Mouse (Mus musculus) MEL (cell line): Measurements from ENCODE around the gene Tspan9. TPM values are rescaled to one million over a fixed set of nuclear protein-coding genes. Genes with fewer than 3 reads are reported as not detected.

Experiments used
- DNase-seq: peaks from one replicate; pipeline ENCODE4 v3.0.0; 2011; ENCODE audit warnings: low read depth, low spot score
- H3K27ac ChIP-seq: 2 replicates; pipeline ENCODE4 v1.5.1; 2012; ENCODE audit warnings: low read depth, mild to moderate bottlenecking, control low read depth, low read length, moderate library complexity; ENCODE audit not compliant: control insufficient read depth
- H3K27me3 ChIP-seq, 2 experiments: fragments of 150-350 bp in 1 of 2; sonication (generic) in 1 of 2; 2 replicates each; pipeline ENCODE4 v1.6.1; 2012; ENCODE audit warnings: low read length in 2 of 2, mild to moderate bottlenecking in 2 of 2, improper control_type of control experiment in 1 of 2, moderate library complexity in 1 of 2; ENCODE audit not compliant: insufficient read depth in 2 of 2, control insufficient read depth in 1 of 2
- H3K36me3 ChIP-seq, 2 experiments: 2 replicates each; pipeline ENCODE4 v1.6.1; 2012 to 2014; ENCODE audit warnings: low read length in 2 of 2, improper control_type of control experiment in 1 of 2, inconsistent platforms in 1 of 2, mild to moderate bottlenecking in 1 of 2; ENCODE audit not compliant: insufficient read depth in 2 of 2, control insufficient read depth in 1 of 2
- H3K4me1 ChIP-seq, 2 experiments: fragments of 150-350 bp in 1 of 2; sonication (generic) in 1 of 2; 2 replicates each; pipeline ENCODE4 v1.6.1; 2012; ENCODE audit warnings: low read length in 2 of 2, improper control_type of control experiment in 1 of 2, mild to moderate bottlenecking in 1 of 2; ENCODE audit not compliant: insufficient read depth in 2 of 2, control insufficient read depth in 1 of 2
- H3K4me3 ChIP-seq, 2 experiments: fragments of 150-350 bp in 1 of 2; sonication (generic) in 1 of 2; 2 replicates each; pipeline ENCODE4 v1.5.1; 2012; ENCODE audit warnings: low read depth in 2 of 2, low read length in 2 of 2, mild to moderate bottlenecking in 2 of 2, moderate library complexity in 2 of 2, control low read depth in 1 of 2, improper control_type of control experiment in 1 of 2; ENCODE audit not compliant: control insufficient read depth in 1 of 2, insufficient read depth in 1 of 2
- H3K79me2 ChIP-seq: 2 replicates; pipeline ENCODE4 v1.6.1; 2012; ENCODE audit warnings: mild to moderate bottlenecking, low read length, moderate library complexity; ENCODE audit not compliant: control insufficient read depth, poor library complexity, insufficient read depth
- H3K9ac ChIP-seq: 2 replicates; pipeline ENCODE4 v1.6.1; 2012; ENCODE audit warnings: low read depth, mild to moderate bottlenecking, control low read depth, low read length, moderate library complexity; ENCODE audit not compliant: control insufficient read depth, poor library complexity, severe bottlenecking
- H3K9me3 ChIP-seq: fragments of 150-350 bp; sonication (generic); replicated peaks from 2 replicates; pipeline ENCODE4 v1.6.1; 2012; ENCODE audit warnings: mild to moderate bottlenecking, low read length, improper control_type of control experiment, moderate library complexity; ENCODE audit not compliant: insufficient read depth
- CHD1 ChIP-seq: IDR thresholded peaks from 2 replicates; pipeline ENCODE4 v1.6.1; 2012; ENCODE audit warnings: low read depth, mild to moderate bottlenecking, inconsistent platforms, low read length, improper control_type of control experiment
- CHD2 ChIP-seq: IDR thresholded peaks from 2 replicates; pipeline ENCODE4 v1.6.1; 2011; ENCODE audit warnings: low read length, improper control_type of control experiment
- CTCF ChIP-seq, 3 experiments: IDR thresholded peaks in 2 of 3; conservative IDR thresholded peaks in 1 of 3; 2 replicates each; pipeline ENCODE4 v1.5.1; 2011 to 2012; ENCODE audit warnings: low read length in 3 of 3, low read depth in 2 of 3, mild to moderate bottlenecking in 2 of 3, improper control_type of control experiment in 1 of 3, inconsistent platforms in 1 of 3, mixed read lengths in 1 of 3, moderate library complexity in 1 of 3; ENCODE audit not compliant: control insufficient read depth in 1 of 3, insufficient read depth in 1 of 3, poor library complexity in 1 of 3, severe bottlenecking in 1 of 3
- E2F4 ChIP-seq: IDR thresholded peaks from 2 replicates; pipeline ENCODE4 v1.6.1; 2011; ENCODE audit warnings: low read depth, low read length, improper control_type of control experiment, borderline replicate concordance
- EP300 ChIP-seq, 2 experiments: IDR thresholded peaks; 2 replicates each; pipeline ENCODE4 v1.6.1; 2011; ENCODE audit warnings: improper control_type of control experiment in 2 of 2, low read length in 2 of 2, low read depth in 1 of 2, mild to moderate bottlenecking in 1 of 2
- ETS1 ChIP-seq: IDR thresholded peaks from 2 replicates; pipeline ENCODE4 v1.6.1; 2012; ENCODE audit warnings: low read depth, mild to moderate bottlenecking, inconsistent platforms, low read length, improper control_type of control experiment, moderate library complexity
- HCFC1 ChIP-seq: IDR thresholded peaks from 2 replicates; pipeline ENCODE4 v1.6.1; 2012; ENCODE audit warnings: low read depth, mild to moderate bottlenecking, inconsistent platforms, low read length, improper control_type of control experiment, moderate library complexity
- JUND ChIP-seq: IDR thresholded peaks from 2 replicates; pipeline ENCODE4 v1.6.1; 2011; ENCODE audit warnings: low read depth, mild to moderate bottlenecking, improper control_type of control experiment, low read length
- KAT2A ChIP-seq: conservative IDR thresholded peaks from 2 replicates; pipeline ENCODE4 v1.6.1; 2012; ENCODE audit warnings: low read depth, low read length, improper control_type of control experiment, inconsistent platforms
- MAFK ChIP-seq: IDR thresholded peaks from 2 replicates; pipeline ENCODE4 v1.6.1; 2011; ENCODE audit warnings: low read depth, mild to moderate bottlenecking, low read length, improper control_type of control experiment, borderline replicate concordance
- MAX ChIP-seq: IDR thresholded peaks from 2 replicates; pipeline ENCODE4 v1.6.1; 2011; ENCODE audit warnings: low read length, improper control_type of control experiment
- MAZ ChIP-seq: IDR thresholded peaks from 2 replicates; pipeline ENCODE4 v1.6.1; 2012; ENCODE audit warnings: low read depth, mild to moderate bottlenecking, inconsistent platforms, low read length, improper control_type of control experiment
- MEF2A ChIP-seq: IDR thresholded peaks from 2 replicates; pipeline ENCODE4 v1.6.1; 2014; ENCODE audit warnings: low read depth, mild to moderate bottlenecking, inconsistent platforms, low read length, improper control_type of control experiment; ENCODE audit not compliant: poor library complexity, insufficient replicate concordance, severe bottlenecking; ENCODE audit errors: extremely low read depth
- MYB ChIP-seq: IDR thresholded peaks from 2 replicates; pipeline ENCODE4 v1.6.1; 2011; ENCODE audit warnings: mild to moderate bottlenecking, low read depth, low read length, improper control_type of control experiment
- MYC ChIP-seq: IDR thresholded peaks from 2 replicates; pipeline ENCODE4 v1.6.1; 2011; ENCODE audit warnings: low read depth, mild to moderate bottlenecking, low read length, improper control_type of control experiment, moderate library complexity
- NELFE ChIP-seq: IDR thresholded peaks from 2 replicates; pipeline ENCODE4 v1.6.1; 2011; ENCODE audit warnings: low read depth, low read length, improper control_type of control experiment
- NRF1 ChIP-seq: IDR thresholded peaks from 2 replicates; pipeline ENCODE4 v1.6.1; 2014; ENCODE audit warnings: low read depth, mild to moderate bottlenecking, inconsistent platforms, low read length, improper control_type of control experiment, moderate library complexity; ENCODE audit not compliant: poor library complexity, insufficient read depth, severe bottlenecking
- POLR2AphosphoS5 ChIP-seq: IDR thresholded peaks from 2 replicates; pipeline ENCODE4 v1.6.1; 2012; ENCODE audit warnings: low read depth, borderline replicate concordance, mild to moderate bottlenecking, inconsistent platforms, low read length, moderate library complexity, mixed read lengths
- RAD21 ChIP-seq: IDR thresholded peaks from 2 replicates; pipeline ENCODE4 v1.6.1; 2011; ENCODE audit warnings: mild to moderate bottlenecking, low read depth, low read length, improper control_type of control experiment
- RCOR1 ChIP-seq: IDR thresholded peaks from 2 replicates; pipeline ENCODE4 v1.6.1; 2012; ENCODE audit warnings: low read depth, mild to moderate bottlenecking, inconsistent platforms, low read length, improper control_type of control experiment
- SIN3A ChIP-seq: IDR thresholded peaks from 2 replicates; pipeline ENCODE4 v1.6.1; 2012; ENCODE audit warnings: low read length, improper control_type of control experiment, inconsistent platforms
- UBTF ChIP-seq: IDR thresholded peaks from 2 replicates; pipeline ENCODE4 v1.6.1; 2012; ENCODE audit warnings: low read depth, mild to moderate bottlenecking, inconsistent platforms, low read length, improper control_type of control experiment, moderate library complexity, borderline replicate concordance; ENCODE audit not compliant: insufficient read depth
- USF1 ChIP-seq: IDR thresholded peaks from 2 replicates; pipeline ENCODE4 v1.6.1; 2014; ENCODE audit warnings: low read depth, mild to moderate bottlenecking, inconsistent platforms, low read length, improper control_type of control experiment, moderate library complexity
- ZC3H11A ChIP-seq: IDR thresholded peaks from 2 replicates; pipeline ENCODE4 v1.6.1; 2012; ENCODE audit warnings: low read depth, mild to moderate bottlenecking, inconsistent platforms, low read length, improper control_type of control experiment
- ZKSCAN1 ChIP-seq: IDR thresholded peaks from 2 replicates; pipeline ENCODE4 v1.6.1; 2012; ENCODE audit warnings: low read depth, mild to moderate bottlenecking, inconsistent platforms, low read length, improper control_type of control experiment, moderate library complexity
- polyA plus RNA-seq, 2 experiments: library from polyadenylated mRNA; stranded (reverse) in 1 of 2; unstranded in 1 of 2; fragments of >175 nt in 1 of 2; fragments of >200 nt in 1 of 2; gene quantifications; 2 replicates each; pipeline versions ENCODE4 v1.2.1 to v1.2.4; 2012; ENCODE audit warnings: low replicate concordance in 2 of 2, low read depth in 1 of 2; ENCODE audit not compliant: insufficient read length in 2 of 2, insufficient read depth in 1 of 2, missing spikeins in 1 of 2
- total RNA-seq: library from RNA; depleted of rRNA; stranded (reverse); fragments of 300-350 nt; gene quantifications from 2 replicates; pipeline ENCODE4 v1.2.3, GENCODE M21; 2012

Gene Tspan9
- total and polyA plus RNA-seq, 3 experiments, result 0.08 to 3.4 TPM; not detected in 1

GRCm38 (mm10) chr6:128011071-128011477 is 132.3 kb downstream of the Tspan9 start:
- H3K36me3 ChIP-seq, result no peaks in the 10 kb centered on the region
- H3K27ac ChIP-seq, result no peak overlapping the region
- H3K4me3 ChIP-seq, result no peak overlapping the region
- no peaks in the 10 kb centered on the region for H3K9me3 ChIP-seq
- no peak for DNase-seq
- TF ChIP-seq JUND (no peak), SIN3A (no peak), MAX (no peak), USF1 (no peak), RAD21 (no peak), ZKSCAN1 (no peak)
- H3K27me3 ChIP-seq, result no peaks in the 10 kb centered on the region
- H3K4me1 ChIP-seq, result no peaks in the 10 kb centered on the region
- no peak overlapping the region for H3K9ac ChIP-seq
- no peaks in the 10 kb centered on the region for H3K79me2 ChIP-seq

DNA sequence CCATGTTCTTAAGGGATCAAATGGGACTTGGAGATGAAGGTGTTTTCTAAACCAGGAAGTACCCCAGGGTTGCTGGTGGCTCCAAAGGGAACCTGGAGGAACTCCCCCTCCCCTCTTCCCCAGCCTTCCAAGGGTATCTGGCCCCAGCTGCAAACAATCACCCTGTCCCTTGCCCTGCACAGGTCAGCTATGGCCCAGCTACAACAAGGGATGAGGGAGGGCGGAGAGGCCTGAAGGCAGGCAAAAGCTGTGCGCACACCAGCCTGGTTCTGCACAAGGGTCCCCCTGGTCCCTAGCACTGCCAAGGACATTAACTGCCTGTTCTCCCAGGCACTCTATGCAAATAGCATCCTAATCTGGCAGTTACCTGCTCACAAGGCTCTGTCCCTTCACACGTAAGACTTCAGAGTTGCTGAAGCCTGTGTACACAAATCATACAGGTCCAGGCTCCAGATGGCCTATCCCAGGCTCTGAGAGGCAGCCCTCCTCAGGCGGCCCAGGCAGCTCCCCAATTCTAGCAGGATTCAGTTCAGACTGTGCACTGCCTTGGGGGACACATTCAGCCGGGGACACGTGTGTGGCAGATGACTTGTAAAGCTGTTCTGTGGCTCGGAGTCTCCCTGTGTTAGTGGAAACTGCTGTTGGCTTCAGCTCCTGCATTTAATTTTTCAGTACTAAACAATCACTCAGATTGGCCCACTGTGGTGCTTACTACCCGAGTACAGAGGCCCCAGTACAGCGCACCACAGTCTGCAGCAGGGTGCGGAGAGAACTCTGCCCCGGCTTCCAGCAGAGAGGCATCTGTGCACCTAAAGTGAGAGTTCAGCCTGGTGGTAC is 133.0 kb downstream of the Tspan9 start:
- no peak for DNase-seq
- Histone ChIP-seq H3K9ac (no peak overlapping the region), H3K36me3 (no peaks in the 10 kb centered on the region)

DNA sequence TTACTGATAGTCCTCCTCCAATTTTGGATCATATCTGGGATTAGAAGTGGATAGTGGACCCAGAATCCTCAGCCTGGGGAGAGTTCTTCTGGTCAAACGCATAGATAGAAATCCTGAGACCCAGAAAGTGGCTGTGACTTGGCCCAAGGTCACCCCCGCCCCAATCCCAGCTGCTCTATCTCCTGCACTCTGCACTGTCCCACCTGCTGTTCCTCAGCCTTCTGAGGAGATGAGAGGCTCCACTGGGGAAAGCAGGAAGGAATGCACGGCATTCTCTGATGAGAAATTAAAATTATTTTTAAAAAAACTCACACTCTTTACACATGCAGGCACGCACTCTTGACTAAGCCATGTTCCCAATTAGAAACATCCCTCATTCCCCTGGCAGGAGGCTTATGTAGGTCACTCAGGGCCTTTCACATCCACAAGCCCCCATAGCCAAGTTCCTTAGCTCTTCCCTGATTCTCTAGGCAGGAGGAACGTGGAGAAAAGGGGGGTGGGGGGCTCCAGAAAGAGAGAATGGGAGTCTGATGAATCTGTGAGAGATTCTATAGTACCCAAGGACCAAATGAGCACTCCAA is 135.3 kb downstream of the Tspan9 start:
- H3K79me2 ChIP-seq, result no peaks in the 10 kb centered on the region
- no peaks in the 10 kb centered on the region for H3K36me3 ChIP-seq
- TF ChIP-seq MAFK (no peak), EP300 (IDR thresholded peaks at IDR 0.05; ENCODE audit: low read depth in 1 of 2, low read length in 2 of 2) (no peak), NELFE (no peak), ZKSCAN1 (no peak), RCOR1 (no peak), KAT2A (no peak), JUND (no peak), MYB (no peak), CHD2 (no peak), MEF2A (no peak), RAD21 (no peak), CHD1 (no peak), MYC (no peak), E2F4 (no peak), CTCF (IDR thresholded peaks at IDR 0.05 in 2 of 3, conservative IDR thresholded peaks at IDR 0.05 in 1 of 3; ENCODE audit: control insufficient read depth in 1 of 3, insufficient read depth in 1 of 3, low read depth in 2 of 3, low read length in 3 of 3, poor library complexity in 1 of 3, severe bottlenecking in 1 of 3) (no peak), MAX (no peak)
- no peaks in the 10 kb centered on the region for H3K9me3 ChIP-seq
- no peak for DNase-seq
- no peak overlapping the region for H3K9ac ChIP-seq
- no peaks in the 10 kb centered on the region for H3K4me1 ChIP-seq
- no peak overlapping the region for H3K4me3 ChIP-seq
- no peak overlapping the region for H3K27ac ChIP-seq
- no peaks in the 10 kb centered on the region for H3K27me3 ChIP-seq

More for the DNA sequence above, 133.0 kb downstream of the Tspan9 start:
- Histone ChIP-seq H3K79me2 (no peaks in the 10 kb centered on the region), H3K4me1 (no peaks in the 10 kb centered on the region), H3K9me3 (no peaks in the 10 kb centered on the region), H3K27me3 (no peaks in the 10 kb centered on the region), H3K27ac (no peak overlapping the region), H3K4me3 (no peak overlapping the region)
- TF ChIP-seq ETS1 (no peak), UBTF (no peak), ZC3H11A (no peak), POLR2AphosphoS5 (no peak), HCFC1 (no peak), JUND (no peak), NELFE (no peak), EP300 (IDR thresholded peaks at IDR 0.05; ENCODE audit: low read depth in 1 of 2, low read length in 2 of 2) (no peak), MYB (no peak), CTCF (IDR thresholded peaks at IDR 0.05 in 2 of 3, conservative IDR thresholded peaks at IDR 0.05 in 1 of 3; ENCODE audit: control insufficient read depth in 1 of 3, insufficient read depth in 1 of 3, low read depth in 2 of 3, low read length in 3 of 3, poor library complexity in 1 of 3, severe bottlenecking in 1 of 3) (no peak), MEF2A (no peak), SIN3A (no peak), NRF1 (no peak), MAZ (no peak)
